Mouse (Mus musculus) lung, postnatal 0 days (tissue): Measurements from ENCODE around the gene Iqce. TPM values are rescaled to one million over a fixed set of nuclear protein-coding genes. Genes with fewer than 3 reads are reported as not detected.

Source experiments
- ATAC-seq: fragments of 200-750 bp; cut with Nextera tagmentation; 2 replicates; pipeline ENCODE4 v1.8.0; 2017; ENCODE audit warnings: moderate library complexity
- DNase-seq: peaks from one replicate; pipeline ENCODE4 v3.0.0-alpha.2; 2016; ENCODE audit warnings: low spot score
- H3K27ac ChIP-seq: fragments of 300-500 bp; sonication (generic); 2 replicates; pipeline ENCODE4 v1.5.1; 2014; ENCODE audit warnings: antibody characterized with exemption, mild to moderate bottlenecking, low read length, mixed read lengths
- H3K27me3 ChIP-seq: fragments of 300-500 bp; sonication (generic); replicated peaks from 2 replicates; pipeline ENCODE4 v1.6.1; 2014; ENCODE audit warnings: low read length, mixed read lengths; ENCODE audit not compliant: insufficient read depth
- H3K36me3 ChIP-seq: fragments of 300-500 bp; sonication (generic); 2 replicates; pipeline ENCODE4 v1.6.1; 2014; ENCODE audit warnings: low read length, mixed read lengths; ENCODE audit not compliant: insufficient read depth
- H3K4me1 ChIP-seq: fragments of 300-500 bp; sonication (generic); 2 replicates; pipeline ENCODE4 v1.6.1; 2014; ENCODE audit warnings: antibody characterized with exemption, low read depth, low read length, mixed read lengths; ENCODE audit not compliant: insufficient read depth
- H3K4me2 ChIP-seq: fragments of 300-500 bp; sonication (generic); replicated peaks from 2 replicates; pipeline ENCODE4 v1.6.1; 2014; ENCODE audit warnings: low read depth, mild to moderate bottlenecking, low read length, moderate library complexity, mixed read lengths
- H3K4me3 ChIP-seq: fragments of 300-500 bp; sonication (generic); 2 replicates; pipeline ENCODE4 v1.5.1; 2014; ENCODE audit warnings: low read depth, low read length
- H3K9ac ChIP-seq: fragments of 300-500 bp; sonication (generic); replicated peaks from 2 replicates; pipeline ENCODE4 v1.6.1; 2014; ENCODE audit warnings: low read depth, mild to moderate bottlenecking
- H3K9me3 ChIP-seq: fragments of 300-500 bp; sonication (generic); 2 replicates; pipeline ENCODE4 v1.6.1; 2016; ENCODE audit warnings: low read length, mixed read lengths
- CTCF ChIP-seq: IDR thresholded peaks from 2 replicates; pipeline ENCODE4 v1.5.1; 2016; ENCODE audit warnings: antibody characterized with exemption, mild to moderate bottlenecking
- EP300 ChIP-seq: IDR thresholded peaks from 2 replicates; pipeline ENCODE4 v1.6.1; 2016; ENCODE audit warnings: antibody characterized with exemption, mild to moderate bottlenecking, control low read depth
- WGBS: fragments of 180-500 bp; shearing (Covaris S2); extraction: QIAGEN DNeasy Blood & Tissue Kit; methylation state at CpG from one replicate; pipeline ENCODE4 v1.1.7; 2014; 5-methylcytosine and 5-hydroxymethylcytosine counted together
- polyA plus RNA-seq: library from polyadenylated mRNA; unstranded; fragments of >200 nt; fragmentation: Nextera tagmentation; extraction: Ambion mirVana; gene quantifications from 2 replicates; pipeline ENCODE4 v1.2.1, GENCODE M21; 2015

Gene Iqce
- polyA plus RNA-seq, 1 experiment from 2014 or later = 11.0 TPM

- ATAC-seq (no peak), DNase-seq (no peak)
- Histone ChIP-seq H3K27me3 (no peaks in the 10 kb centered on the region), H3K4me3 (no peak overlapping the region), H3K9me3 (no peaks in the 10 kb centered on the region), H3K27ac (no peak overlapping the region), H3K36me3 (peaks cover 6% of the 10 kb centered on the region; the same call in 1 of the 2 replicates), H3K4me1 (no peaks in the 10 kb centered on the region), H3K4me2 (no peak overlapping the region), H3K9ac (no peak overlapping the region)
- TF ChIP-seq CTCF (no peak), EP300 (no peak)
- 73% methylated on average over 9 of the region's 9 CpGs for WGBS
Observed at GRCm38 (mm10) chr5:140621092-140621491, 81.1 kb downstream of the Iqce start.

GRCm38 (mm10) chr5:140619895-140620736 is 82.1 kb downstream of the Iqce start:
- Histone ChIP-seq H3K4me1 (no peaks in the 10 kb centered on the region), H3K4me3 (no peak overlapping the region), H3K9me3 (no peaks in the 10 kb centered on the region), H3K9ac (no peak overlapping the region), H3K36me3 (peaks cover 4% of the 10 kb centered on the region; the same call in 1 of the 2 replicates), H3K27me3 (no peaks in the 10 kb centered on the region), H3K27ac (no peak overlapping the region), H3K4me2 (no peak overlapping the region)
- DNase-seq = no peak
- ATAC-seq = no peak
- no peak for TF ChIP-seq EP300
- peak; percentile 8; the same call in 1 of the 2 replicates for TF ChIP-seq CTCF
- 56% methylated on average over 7 of the region's 7 CpGs for WGBS

GRCm38 (mm10) chr5:140619151-140619771 is 82.9 kb downstream of the Iqce start:
- H3K4me3 ChIP-seq = no peak overlapping the region
- DNase-seq = peak; percentile 85
- no peaks in the 10 kb centered on the region for H3K9me3 ChIP-seq
- peaks cover 1% of the 10 kb centered on the region; the same call in 1 of the 2 replicates for H3K36me3 ChIP-seq
- no peak overlapping the region for H3K9ac ChIP-seq
- no peaks in the 10 kb centered on the region for H3K4me1 ChIP-seq
- H3K4me2 ChIP-seq = no peak overlapping the region
- no peaks in the 10 kb centered on the region for H3K27me3 ChIP-seq
- peak; percentile 85 for TF ChIP-seq CTCF
- no peak for TF ChIP-seq EP300
- peak; percentile 37 for ATAC-seq
- 15% methylated on average over 6 of the region's 6 CpGs for WGBS
- H3K27ac ChIP-seq = no peak overlapping the region

GRCm38 (mm10) chr5:140617714-140618113 is 84.5 kb downstream of the Iqce start:
- ATAC-seq (peak; percentile 43), DNase-seq (peak; percentile 66)
- Histone ChIP-seq H3K36me3 (no peaks in the 10 kb centered on the region; the same call in none of the 2 replicates), H3K27me3 (no peaks in the 10 kb centered on the region), H3K9me3 (no peaks in the 10 kb centered on the region), H3K4me1 (peaks cover 5% of the 10 kb centered on the region; the same call in 1 of the 2 replicates), H3K27ac (no peak overlapping the region), H3K9ac (no peak overlapping the region), H3K4me2 (no peak overlapping the region), H3K4me3 (no peak overlapping the region)
- TF ChIP-seq CTCF (no peak), EP300 (no peak)
- 57% methylated on average over 5 of the region's 5 CpGs for WGBS

- Histone ChIP-seq H3K4me3 (no peak overlapping the region), H3K27ac (peak overlapping the region; percentile 54; the same call in 1 of the 2 replicates), H3K9me3 (no peaks in the 10 kb centered on the region), H3K4me2 (no peak overlapping the region), H3K27me3 (no peaks in the 10 kb centered on the region), H3K36me3 (no peaks in the 10 kb centered on the region; the same call in none of the 2 replicates), H3K4me1 (peaks cover 14% of the 10 kb centered on the region; the same call in 1 of the 2 replicates), H3K9ac (no peak overlapping the region)
- no peak for TF ChIP-seq EP300
- ATAC-seq (peak; percentile 27), DNase-seq (peak; percentile 67)
- WGBS = 49% methylated on average over 9 of the region's 9 CpGs
Observed at GRCm38 (mm10) chr5:140616691-140617090, 85.5 kb downstream of the Iqce start.

- Histone ChIP-seq H3K4me2 (no peak overlapping the region), H3K4me3 (no peak overlapping the region), H3K4me1 (peaks cover 20% of the 10 kb centered on the region; the same call in 1 of the 2 replicates), H3K36me3 (no peaks in the 10 kb centered on the region; the same call in none of the 2 replicates), H3K9me3 (no peaks in the 10 kb centered on the region), H3K27me3 (no peaks in the 10 kb centered on the region), H3K27ac (no peak overlapping the region), H3K9ac (no peak overlapping the region)
- ATAC-seq (no peak), DNase-seq (no peak)
- TF ChIP-seq CTCF (no peak), EP300 (no peak)
- WGBS = 70% methylated on average over 4 of the region's 6 CpGs
Observed at GRCm38 (mm10) chr5:140616110-140616503, 86.1 kb downstream of the Iqce start.
